Mouse (Mus musculus): ENCODE results near the gene Cyb5b.

GRCm38 (mm10) chr8:107218091-107218490 is 67.7 kb downstream of the Cyb5b start:
- TF ChIP-seq CTCF (IDR thresholded peaks at IDR 0.05) (no peak), POLR2A (IDR thresholded peaks at IDR 0.05; ENCODE audit: insufficient read depth, low read depth, low read length) (no peak)

All from heart, adult 2 months (tissue).